Mouse (Mus musculus): ENCODE results near the gene Ehd4.

Gene Ehd4

DNA sequence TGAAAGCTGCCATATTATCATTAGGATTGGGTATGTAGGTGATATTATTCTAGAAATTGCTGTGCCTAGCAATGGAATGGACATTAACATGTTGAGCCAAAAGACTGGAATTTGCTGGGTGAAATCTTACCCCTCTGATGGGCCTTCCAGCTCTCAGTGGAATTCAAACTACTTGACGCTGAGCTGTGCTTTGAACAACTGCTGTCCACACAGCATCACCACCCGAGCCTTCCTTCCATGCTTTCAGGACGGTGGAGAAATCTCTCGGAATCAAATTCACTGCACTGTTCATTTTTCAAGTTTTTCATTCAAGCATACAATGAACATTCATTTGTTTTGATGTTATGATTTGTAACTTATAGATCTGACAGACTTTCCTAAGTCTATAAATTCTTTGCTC lies 10.0 kb downstream of the Ehd4 start:
- no peak for DNase-seq (ENCODE audit: low read depth, low spot score)

DNA sequence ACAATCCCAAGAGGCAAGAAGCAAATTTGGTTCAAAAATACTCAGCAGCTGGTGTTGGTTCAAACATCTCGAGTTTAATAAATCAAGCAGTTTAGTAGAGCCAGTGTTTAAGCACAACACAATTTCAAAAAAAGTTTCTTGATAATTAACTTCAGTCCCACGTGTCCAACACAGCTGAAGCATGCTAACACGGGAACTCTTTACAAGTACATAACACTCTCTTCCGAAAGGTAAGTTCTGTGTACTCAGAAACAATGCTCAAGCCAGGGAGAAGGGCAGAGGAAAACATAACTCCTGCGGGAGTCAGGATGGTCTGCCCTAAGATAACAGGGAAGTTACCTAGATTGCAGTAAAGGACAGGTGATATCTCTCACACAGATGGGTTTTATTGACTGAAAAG lies 12.1 kb downstream of the Ehd4 start:
- DNase-seq (ENCODE audit: low read depth, low spot score) = no peak

DNA sequence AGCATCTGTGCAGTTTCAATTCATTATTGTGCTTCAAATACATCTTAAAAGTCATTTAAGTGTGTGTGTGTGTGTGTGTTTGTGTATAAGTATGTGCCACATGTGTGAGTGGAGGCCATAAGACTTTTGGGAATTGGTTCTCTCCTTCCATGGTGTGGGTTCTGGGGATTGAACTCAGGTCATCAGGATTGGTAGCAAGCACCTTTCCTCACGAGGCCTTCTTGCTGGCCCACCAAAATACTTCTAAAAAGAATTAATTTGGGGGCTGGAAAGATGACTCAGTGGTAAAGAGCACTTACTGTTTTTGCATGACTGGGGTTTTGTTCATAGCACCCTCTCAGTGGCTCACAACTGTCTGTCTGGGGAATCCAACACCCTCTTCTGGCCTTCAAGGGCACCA lies 12.7 kb downstream of the Ehd4 start:
- DNase-seq (ENCODE audit: low read depth, low spot score) = no peak

DNA sequence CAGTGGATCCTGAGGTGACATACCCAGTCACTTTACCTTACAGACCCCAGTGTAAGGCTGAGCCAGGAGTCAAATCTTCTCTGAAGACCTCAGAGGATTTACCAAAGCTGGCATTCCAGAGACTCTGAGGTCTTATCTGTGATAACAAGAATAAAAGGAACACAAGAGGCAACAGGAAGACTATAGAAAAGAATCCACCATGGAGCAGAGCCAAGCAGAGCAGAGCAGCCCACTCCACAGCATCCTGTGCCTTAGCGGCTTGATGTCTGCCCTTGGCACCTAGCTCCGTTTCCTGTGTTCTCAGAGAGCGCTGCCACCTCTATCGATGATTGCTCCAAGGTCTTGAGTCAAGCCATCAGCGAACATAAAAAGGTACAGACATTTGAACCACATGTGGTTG lies 14.1 kb downstream of the Ehd4 start:
- no peak for DNase-seq (ENCODE audit: low read depth, low spot score)

DNA sequence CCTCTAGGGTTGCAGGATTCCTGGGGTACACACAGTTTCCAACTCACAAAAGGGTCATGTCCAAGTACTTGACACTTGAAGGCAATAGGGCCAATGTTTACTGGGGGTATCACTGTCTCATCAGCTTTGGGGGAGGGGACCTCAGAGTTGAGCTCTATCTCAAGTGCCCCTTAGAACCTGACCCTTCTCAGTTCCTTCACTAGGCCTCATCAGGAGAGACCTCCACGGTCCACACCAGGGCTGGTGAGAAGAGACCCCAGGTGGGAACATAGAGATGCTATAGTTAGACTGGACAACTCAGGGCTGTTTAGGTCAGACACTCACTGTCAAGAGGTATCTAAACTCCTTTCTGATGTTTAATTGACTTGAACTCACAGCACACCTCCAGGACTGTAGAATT lies 15.3 kb downstream of the Ehd4 start:
- DNase-seq (ENCODE audit: low read depth, low spot score) = no peak

DNA sequence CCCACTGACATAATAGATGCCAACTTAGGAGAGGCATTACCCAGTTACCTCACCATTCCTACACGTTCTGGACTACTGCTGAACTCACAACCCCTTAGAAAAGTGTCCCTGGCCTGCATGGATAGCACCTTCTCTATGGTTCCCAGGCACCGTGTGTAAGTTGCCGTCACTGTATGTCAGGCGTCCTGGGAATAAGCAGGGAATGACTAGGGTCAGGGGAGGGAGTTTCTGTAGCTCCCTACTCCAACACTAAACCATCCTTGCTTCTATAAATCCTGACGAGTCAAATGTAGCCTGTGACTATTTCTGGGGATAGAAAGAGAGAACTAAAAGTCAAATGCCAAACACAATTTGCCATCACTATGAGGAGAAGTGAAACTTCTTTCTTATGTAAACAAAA lies 17.1 kb downstream of the Ehd4 start:
- no peak for DNase-seq (ENCODE audit: low read depth, low spot score)

DNA sequence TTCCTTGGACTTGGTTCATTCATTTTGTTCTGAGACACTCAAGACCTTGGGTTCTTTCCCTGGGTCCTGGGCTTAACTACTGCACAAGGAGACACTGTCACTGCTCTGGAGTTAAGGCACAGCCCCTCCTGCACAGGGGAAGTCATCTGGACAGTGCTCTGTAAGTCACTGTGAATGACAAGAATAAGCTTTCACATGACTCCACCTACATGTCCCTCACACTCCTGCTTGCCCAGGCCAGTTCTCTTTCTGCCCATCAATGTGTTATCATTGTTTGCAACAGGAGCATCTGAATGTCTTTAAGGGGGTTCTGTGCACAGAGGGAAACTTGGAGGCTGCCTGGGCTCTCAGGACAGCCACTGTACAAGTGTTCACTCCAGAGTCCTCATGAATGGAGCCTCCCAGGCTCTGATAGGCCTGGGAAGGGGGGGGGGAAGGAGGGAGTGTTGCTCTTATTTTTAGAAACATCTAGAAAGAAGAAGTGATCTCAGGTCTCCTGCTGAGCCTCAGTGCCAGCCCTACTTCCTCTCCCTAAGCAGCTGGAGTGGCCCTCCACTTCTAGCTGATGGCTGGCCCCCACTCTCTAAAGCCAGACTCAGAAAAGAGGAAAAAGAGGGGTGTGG lies 19.8 kb downstream of the Ehd4 start:
- DNase-seq (ENCODE audit: low read depth, low spot score) = no peak

DNA sequence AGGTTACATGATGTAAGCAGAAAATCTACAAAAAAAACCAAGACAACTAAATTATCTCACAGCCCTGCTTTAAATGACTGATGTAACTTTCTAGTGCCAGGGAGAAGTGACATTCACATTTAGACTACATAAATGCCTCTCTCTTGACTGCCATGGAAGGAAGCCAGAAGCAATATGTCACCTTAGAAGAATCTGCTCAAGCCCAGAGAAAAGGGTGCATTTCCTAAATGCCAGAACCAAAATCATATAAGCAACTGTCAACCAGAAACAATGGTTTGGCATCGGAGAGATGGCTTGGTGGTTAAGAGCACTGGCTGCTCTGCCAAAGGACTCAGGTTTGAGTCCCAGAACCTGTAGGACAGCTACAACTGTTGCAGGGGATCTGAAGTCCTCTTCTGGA lies 22.5 kb downstream of the Ehd4 start:
- no peak for DNase-seq (ENCODE audit: low read depth, low spot score)

DNA sequence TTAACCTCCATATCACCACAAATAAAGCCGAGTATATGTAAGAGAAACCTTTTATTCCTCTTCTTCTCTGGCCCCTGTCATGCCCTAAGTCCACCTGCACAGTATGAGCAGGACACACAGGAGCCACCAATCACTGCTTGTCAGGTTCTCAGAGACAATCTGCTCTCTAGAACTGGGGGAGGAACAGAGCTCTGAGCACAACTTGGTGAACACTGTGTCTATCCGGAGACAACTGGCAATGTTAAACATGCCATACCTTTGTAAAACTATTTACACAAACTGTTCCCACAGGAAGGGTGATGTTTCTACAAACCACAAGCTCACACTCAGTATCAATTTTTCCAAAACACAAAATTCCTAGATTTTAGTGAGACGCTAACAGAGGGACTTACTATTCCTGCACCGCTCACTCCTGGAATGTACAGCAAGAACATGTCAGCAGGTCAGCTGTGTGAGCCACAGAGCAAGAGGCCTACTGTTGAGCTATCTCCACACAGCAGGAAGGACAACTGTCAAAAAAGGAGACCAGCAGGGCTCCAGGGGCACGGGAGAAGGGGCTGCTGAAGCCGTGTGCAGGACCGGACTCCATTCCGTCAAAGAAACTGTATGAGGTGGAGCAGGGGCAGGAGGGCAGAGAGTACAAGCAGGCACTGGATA lies 25.0 kb downstream of the Ehd4 start:
- no peak for DNase-seq (ENCODE audit: low read depth, low spot score)

DNA sequence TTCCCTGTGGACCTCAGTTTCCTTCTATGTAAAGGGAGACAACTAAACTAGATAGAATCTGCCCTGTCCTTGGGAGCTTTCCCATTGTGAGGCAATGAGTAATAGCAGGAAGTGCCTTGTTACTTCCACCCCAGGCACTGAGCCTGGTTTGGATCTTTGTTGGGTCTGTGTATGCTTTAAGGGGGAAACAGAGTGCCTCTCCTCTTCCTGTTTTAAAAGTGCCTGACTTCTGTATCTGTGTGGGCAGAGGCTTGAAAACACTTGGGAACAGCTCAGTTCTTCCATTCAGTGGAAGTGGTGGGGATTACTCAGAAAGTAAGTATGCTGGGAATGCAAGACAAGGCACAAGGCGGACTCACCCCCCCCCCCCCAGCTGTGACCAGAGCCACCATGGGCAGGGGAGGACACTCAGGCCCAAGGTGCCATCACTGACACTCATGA lies 25.8 kb downstream of the Ehd4 start:
- no peak for DNase-seq (ENCODE audit: low read depth, low spot score)

DNA sequence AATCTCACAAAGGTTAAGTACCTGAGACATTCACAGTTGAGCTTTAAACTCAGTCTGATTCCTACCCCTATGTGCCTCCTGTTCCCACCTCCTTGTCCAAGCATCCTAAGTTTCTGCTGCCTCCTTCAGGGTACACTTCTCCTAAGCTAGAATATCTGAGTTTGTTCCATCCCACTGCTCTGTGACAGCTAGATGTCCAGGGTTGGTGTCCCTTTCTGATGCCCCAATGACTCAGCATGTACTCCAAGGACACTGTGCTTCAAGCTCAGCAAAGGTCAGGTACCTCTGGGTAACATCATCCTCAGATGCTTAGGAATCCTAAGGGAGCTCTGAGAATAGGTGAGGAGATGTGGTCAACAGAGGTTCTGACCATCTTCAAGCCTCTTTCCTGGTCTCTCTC lies 26.4 kb downstream of the Ehd4 start:
- DNase-seq (ENCODE audit: low read depth, low spot score) = no peak

DNA sequence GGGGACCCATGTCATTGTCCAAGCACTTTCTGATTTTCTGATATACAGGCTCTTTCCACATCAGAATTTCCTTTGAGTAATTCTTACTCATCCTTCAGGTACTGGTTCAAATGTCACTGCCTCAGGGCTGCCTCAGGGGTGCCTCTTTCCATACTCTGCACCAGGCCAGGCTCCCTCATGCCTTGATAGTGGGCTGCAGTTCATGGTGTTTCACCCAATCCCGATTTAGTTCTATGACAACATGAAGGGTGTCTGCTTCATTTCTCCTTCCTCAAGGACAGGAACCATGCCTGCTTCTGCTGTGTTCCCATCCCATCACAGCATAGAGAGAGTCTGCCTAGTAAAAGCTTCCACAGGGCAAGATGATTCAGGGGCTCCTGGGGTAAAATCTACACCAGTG lies 27.5 kb downstream of the Ehd4 start:
- no peak for DNase-seq (ENCODE audit: low read depth, low spot score)

DNA sequence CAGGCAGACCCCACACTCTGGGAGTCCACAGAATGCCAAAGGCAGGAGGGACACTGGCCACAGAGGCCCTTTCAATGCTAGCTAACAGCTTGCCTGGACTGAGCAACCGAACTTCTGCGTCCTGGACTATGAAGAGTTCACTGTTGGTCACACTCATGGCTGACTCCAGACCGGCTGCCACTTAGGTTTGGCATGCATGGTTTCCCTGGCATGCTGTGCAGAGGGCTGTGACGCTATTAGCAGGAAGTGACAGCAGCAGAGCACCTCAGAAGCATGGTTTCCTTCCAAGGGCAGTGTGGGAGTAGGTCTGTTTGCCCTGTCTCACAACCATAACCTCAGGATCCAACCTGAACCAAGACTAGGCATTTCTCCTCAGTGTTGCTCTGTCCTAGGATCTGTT lies 28.0 kb downstream of the Ehd4 start:
- no peak for DNase-seq (ENCODE audit: low read depth, low spot score)

DNA sequence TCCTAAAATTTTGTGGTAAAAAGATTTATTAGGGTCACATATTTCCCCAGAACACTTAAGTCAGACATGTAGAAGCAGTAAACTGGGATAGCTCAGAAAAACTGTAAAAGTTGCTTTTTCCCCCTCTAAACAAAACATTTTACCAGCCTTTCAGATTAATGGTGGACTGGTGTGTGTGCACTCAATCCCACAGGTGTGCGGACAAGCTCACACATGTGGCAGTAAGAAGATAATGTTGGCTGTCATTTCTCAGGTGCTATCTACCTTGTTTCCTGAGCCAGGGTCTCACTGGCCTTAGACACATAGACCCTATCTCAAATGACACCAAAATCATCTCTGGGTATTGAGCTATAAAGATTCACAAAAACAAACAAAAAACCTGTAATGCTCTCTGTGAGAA lies 28.9 kb downstream of the Ehd4 start:
- DNase-seq (ENCODE audit: low read depth, low spot score) = no peak

DNA sequence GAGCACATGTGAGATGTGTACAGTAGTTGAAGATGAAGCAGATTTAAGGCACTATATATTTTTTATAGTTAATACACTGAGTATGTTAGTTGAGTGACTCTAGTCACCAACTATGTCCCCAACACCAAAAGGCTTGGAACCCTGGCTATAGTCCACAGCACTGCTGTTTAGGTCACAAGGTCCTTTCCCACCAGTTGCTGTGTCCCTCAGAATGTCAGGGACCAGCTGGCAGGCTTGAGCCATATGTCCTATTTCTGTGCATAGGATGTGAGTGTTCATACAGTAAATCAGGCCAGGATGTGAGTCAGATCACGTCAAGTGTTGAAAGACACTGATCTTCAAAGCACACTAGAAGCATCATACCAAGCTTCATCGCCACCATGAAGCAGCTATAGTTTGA lies 29.5 kb downstream of the Ehd4 start:
- no peak for DNase-seq (ENCODE audit: low read depth, low spot score)

DNA sequence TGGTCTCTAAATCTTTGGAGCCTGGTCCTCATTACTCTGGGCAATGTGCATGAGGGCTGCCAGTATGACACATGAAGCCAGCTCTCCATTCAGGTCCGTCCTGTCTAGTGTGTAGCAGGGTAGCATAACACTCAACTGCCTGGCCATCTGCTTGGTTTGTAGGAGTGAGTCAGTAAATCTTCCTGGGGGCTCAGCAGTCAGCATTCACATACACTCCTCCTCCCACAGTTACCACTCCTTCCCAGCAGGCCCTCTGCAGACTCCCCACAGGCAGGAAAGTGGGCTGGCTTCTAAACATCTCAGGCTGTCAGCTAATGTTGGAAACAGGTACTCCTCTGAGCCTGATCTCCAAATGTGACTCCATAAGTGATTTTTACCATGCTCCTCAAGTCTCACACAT lies 30.3 kb downstream of the Ehd4 start:
- DNase-seq (ENCODE audit: low read depth, low spot score) = no peak

DNA sequence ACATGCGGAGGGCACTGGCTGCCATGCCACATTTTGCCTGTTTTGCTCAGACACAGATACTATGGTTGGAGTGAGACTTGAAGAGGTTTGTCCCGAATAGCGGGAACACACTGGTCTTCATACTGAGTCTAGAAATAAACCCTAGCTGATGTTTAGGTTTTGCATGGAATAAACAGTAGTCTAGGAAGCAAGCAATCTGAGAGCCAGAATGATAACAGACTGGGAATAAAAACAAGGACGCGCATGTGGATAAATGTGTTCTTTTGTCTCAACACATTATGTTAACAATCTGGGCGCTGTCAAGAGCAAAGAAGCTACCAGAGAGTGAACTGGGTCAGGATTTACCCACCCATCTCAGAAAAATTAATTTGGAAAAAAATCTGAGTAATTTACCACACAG lies 31.4 kb downstream of the Ehd4 start:
- no peak for DNase-seq (ENCODE audit: low read depth, low spot score)

DNA sequence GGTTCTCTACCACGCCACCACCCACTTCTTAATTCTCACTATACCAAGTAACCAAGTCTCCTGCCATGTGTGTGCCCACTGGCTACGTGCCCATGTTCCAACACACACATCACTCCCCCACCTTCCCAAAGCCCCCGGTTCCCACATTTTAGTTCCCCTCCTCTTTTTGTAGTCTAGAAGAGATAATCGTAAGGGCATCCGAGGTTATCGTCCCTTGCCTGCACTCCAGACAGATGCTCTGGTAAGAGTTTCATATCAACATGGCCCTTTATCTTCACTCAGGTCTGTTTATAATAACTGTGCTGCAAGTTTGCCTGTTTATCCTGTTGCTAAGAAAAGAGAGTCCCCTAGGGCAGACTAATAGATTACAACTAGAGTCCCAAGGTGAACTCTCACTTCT lies 37.1 kb downstream of the Ehd4 start:
- no peak for DNase-seq (ENCODE audit: low read depth, low spot score)

DNA sequence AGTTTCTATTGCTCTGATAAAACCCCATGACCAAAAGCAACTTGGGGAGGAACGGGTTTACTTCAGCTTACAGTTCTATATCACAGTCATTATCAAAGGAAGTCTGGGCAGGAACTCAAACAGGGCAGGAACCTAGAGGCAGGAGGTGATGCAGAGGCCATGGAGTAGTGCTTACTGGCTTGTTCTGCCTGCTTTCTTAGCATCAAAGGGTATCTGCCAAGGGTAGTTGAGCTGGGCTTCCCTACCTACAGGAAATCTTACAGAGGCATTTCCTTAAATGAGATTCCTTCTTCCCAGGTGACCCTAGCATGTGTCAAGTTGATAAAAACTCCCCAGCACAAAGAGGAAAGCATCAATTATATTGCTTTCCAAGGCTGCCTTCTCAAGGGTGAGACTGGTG lies 38.0 kb downstream of the Ehd4 start:
- DNase-seq (ENCODE audit: low read depth, low spot score) = no peak

DNA sequence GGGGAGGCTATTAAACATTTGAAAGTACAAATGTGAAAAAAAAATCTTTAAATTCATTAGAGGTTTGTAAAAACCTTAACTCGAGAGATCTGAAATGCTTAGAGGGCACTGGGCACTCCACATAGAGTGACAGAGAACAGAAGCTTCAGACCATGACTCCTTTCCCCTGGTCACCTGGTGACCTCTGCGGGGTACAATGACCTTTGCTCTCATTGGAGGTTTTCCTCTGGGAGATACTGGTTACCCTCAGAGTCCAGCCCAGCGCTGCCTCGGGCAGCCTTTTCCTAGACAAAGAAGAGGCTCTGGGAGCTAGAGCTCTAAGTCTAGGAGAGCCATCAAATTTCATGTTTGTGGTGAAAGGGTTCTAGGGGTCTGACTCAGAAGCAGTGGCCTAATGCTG lies 39.4 kb downstream of the Ehd4 start:
- no peak for DNase-seq (ENCODE audit: low read depth, low spot score)

DNA sequence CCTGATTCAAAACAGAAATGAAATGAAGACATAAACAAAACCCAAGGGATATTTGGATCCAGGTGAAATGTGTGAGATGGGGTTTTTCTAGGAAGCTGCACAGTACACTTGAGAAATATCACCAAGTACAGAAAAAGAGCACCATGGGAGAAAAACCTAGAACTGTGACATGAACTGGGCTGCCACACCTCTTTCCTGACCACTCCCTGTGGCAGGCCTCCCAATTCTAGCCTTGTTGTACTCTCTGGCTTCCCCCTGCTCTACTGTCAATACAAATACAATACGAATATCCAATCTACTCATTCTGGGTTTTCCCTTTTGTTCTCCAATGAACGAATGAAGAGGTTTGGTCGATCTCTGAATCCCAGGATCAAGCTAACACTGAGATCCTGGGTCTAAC lies 40.4 kb downstream of the Ehd4 start:
- no peak for DNase-seq (ENCODE audit: low read depth, low spot score)

DNA sequence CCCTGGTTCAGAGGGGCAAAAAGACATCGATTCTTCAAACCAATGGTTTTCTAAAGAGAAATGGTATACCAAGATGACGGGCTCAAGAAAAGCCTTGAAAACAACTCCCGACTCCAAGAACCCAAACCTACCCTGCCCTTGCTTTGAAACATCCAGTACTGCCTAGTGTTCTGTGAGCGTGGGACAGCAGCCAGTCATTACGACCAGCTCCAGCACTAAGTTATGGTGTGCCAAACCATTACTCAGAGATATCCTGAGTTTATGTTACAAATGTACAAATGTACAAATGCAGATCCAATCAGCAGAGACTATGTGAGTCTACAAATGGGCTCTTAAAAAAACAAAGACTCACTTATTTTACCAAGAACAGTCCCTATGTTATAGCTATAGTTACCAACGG lies 40.9 kb downstream of the Ehd4 start:
- DNase-seq (ENCODE audit: low read depth, low spot score) = no peak

DNA sequence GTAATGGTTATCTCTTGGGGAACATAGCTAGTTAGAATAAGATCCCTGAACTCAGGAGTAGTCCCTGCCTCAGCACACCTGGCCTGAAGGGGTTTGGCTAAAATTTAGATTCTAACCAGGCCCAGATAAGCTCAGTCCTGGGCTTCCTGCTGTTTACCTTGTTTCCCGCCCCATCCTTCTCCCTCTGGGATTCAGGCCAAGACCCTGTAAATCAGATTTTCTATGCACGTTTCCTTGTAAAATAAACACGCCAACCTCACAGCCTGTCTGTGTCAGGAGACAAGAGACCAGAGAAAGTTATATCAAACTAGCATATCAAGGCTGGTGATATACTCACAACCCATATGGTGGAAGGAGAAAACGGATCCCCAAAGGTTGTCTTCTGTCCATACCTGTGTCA lies 42.8 kb downstream of the Ehd4 start:
- DNase-seq (ENCODE audit: low read depth, low spot score) = no peak

DNA sequence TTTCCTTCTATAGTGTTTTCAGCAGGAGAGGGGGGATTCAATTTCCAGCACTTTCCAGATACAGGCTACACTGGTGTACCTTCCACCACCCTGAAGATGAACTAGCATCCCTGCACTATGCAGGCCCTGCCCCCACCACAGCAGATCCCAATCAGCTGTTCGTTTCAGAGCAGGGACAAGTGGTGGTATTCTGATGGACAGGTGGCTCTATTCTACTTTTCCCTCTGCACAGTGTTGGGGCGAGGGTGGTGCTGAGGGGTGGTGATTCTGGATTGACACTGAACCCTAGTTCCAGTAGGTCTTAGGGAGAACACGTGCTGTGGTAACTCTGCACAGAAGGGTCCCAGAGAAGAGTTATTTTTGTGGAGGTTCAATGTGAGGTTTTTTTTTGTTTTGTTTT lies 43.2 kb downstream of the Ehd4 start:
- no peak for DNase-seq (ENCODE audit: low read depth, low spot score)
